Mouse (Mus musculus) hindbrain, embryonic 12.5 days (tissue): ENCODE results near the gene Olfr457. TPM values are rescaled to one million over a fixed set of nuclear protein-coding genes. Genes with fewer than 3 reads are reported as not detected.

Source experiments
- ATAC-seq: fragments of 200-750 bp; cut with Nextera tagmentation; 2 replicates; pipeline ENCODE4 v1.8.0; 2017; ENCODE audit warnings: moderate TSS enrichment; ENCODE audit not compliant: low FRiP score
- H3K27ac ChIP-seq: fragments of 300-500 bp; sonication (generic); 2 replicates; pipeline ENCODE4 v1.5.1; 2016; ENCODE audit warnings: mild to moderate bottlenecking
- H3K27me3 ChIP-seq: fragments of 300-500 bp; sonication (generic); 2 replicates; pipeline ENCODE4 v1.6.1; 2016; ENCODE audit warnings: mild to moderate bottlenecking
- H3K36me3 ChIP-seq: fragments of 300-500 bp; sonication (generic); 2 replicates; pipeline ENCODE4 v1.6.1; 2016; ENCODE audit warnings: mild to moderate bottlenecking
- H3K4me1 ChIP-seq: fragments of 300-500 bp; sonication (generic); 2 replicates; pipeline ENCODE4 v1.6.1; 2016
- H3K4me2 ChIP-seq: fragments of 300-500 bp; sonication (generic); replicated peaks from 2 replicates; pipeline ENCODE4 v1.6.1; 2016; ENCODE audit warnings: mild to moderate bottlenecking
- H3K4me3 ChIP-seq: fragments of 300-500 bp; sonication (generic); 2 replicates; pipeline ENCODE4 v1.5.1; 2016; ENCODE audit warnings: mild to moderate bottlenecking
- H3K9ac ChIP-seq: fragments of 300-500 bp; sonication (generic); 2 replicates; pipeline ENCODE4 v1.6.1; 2016; ENCODE audit warnings: mild to moderate bottlenecking, moderate library complexity
- H3K9me3 ChIP-seq: fragments of 300-500 bp; sonication (generic); replicated peaks from 2 replicates; pipeline ENCODE4 v1.6.1; 2016; ENCODE audit warnings: mild to moderate bottlenecking
- WGBS: fragments of 180-500 bp; shearing (Covaris S2); methylation state at CpG from one replicate; pipeline ENCODE4 v1.1.7; 2016; 5-methylcytosine and 5-hydroxymethylcytosine counted together
- polyA plus RNA-seq: library from polyadenylated mRNA; unstranded; fragments of >200 nt; fragmentation: Nextera tagmentation; extraction: Ambion mirVana; gene quantifications from 2 replicates; pipeline ENCODE4 v1.2.1, GENCODE M21; 2016

Gene Olfr457
- polyA plus RNA-seq, 1 experiment from 2014 or later = not detected

- 85% methylated on average over 6 of the region's 6 CpGs for WGBS
- Histone ChIP-seq H3K4me1 (no peaks in the 10 kb centered on the region), H3K9ac (no peak within 1 kb of the TSS), H3K27me3 (no peaks in the 10 kb centered on the region), H3K36me3 (no peaks in the 10 kb centered on the region), H3K4me3 (no peak within 1 kb of the TSS), H3K4me2 (no peak within 1 kb of the TSS), H3K27ac (no peak within 1 kb of the TSS), H3K9me3 (no peaks in the 10 kb centered on the region)
- no peak for ATAC-seq
These were observed 41.7 kb downstream of the Olfr457 start, which contains the start of gene Tas2r126 for GRCm38 (mm10) chr6:42434446-42434845. Gene Tas2r126 (plus strand): TSS chr6:42434535.

GRCm38 (mm10) chr6:42433554-42433953, 42.6 kb downstream of the Olfr457 start:
- Histone ChIP-seq H3K4me1 (no peaks in the 10 kb centered on the region), H3K4me2 (no peak overlapping the region), H3K4me3 (no peak overlapping the region), H3K9ac (no peak overlapping the region), H3K27me3 (no peaks in the 10 kb centered on the region), H3K9me3 (no peaks in the 10 kb centered on the region), H3K27ac (no peak overlapping the region), H3K36me3 (no peaks in the 10 kb centered on the region)
- WGBS = 68% methylated on average over 2 of the region's 2 CpGs
- ATAC-seq = no peak

GRCm38 (mm10) chr6:42426337-42426736, 49.8 kb downstream of the Olfr457 start:
- 90% methylated on average over 4 of the region's 4 CpGs for WGBS

GRCm38 (mm10) chr6:42424472-42424871, 51.7 kb downstream of the Olfr457 start:
- no peak for ATAC-seq
- no peak overlapping the region for H3K4me3 ChIP-seq
- H3K27me3 ChIP-seq = no peaks in the 10 kb centered on the region
- 92% methylated on average over 3 of the region's 3 CpGs for WGBS
- no peak overlapping the region for H3K4me2 ChIP-seq
- no peaks in the 10 kb centered on the region for H3K4me1 ChIP-seq
- no peak overlapping the region for H3K27ac ChIP-seq
- no peak overlapping the region for H3K9ac ChIP-seq
- H3K9me3 ChIP-seq = no peaks in the 10 kb centered on the region
- H3K36me3 ChIP-seq = no peaks in the 10 kb centered on the region

More at GRCm38 (mm10) chr6:42426337-42426736, 49.8 kb downstream of the Olfr457 start:
- Histone ChIP-seq H3K27ac (no peak overlapping the region), H3K9me3 (no peaks in the 10 kb centered on the region), H3K9ac (no peak overlapping the region), H3K4me2 (no peak overlapping the region), H3K4me3 (no peak overlapping the region), H3K4me1 (no peaks in the 10 kb centered on the region), H3K27me3 (no peaks in the 10 kb centered on the region), H3K36me3 (no peaks in the 10 kb centered on the region)
- no peak for ATAC-seq

- no peaks in the 10 kb centered on the region for H3K36me3 ChIP-seq
- no peak overlapping the region for H3K4me3 ChIP-seq
- no peak overlapping the region for H3K9ac ChIP-seq
- H3K27ac ChIP-seq = no peak overlapping the region
- no peak for ATAC-seq
- no peaks in the 10 kb centered on the region for H3K4me1 ChIP-seq
- H3K27me3 ChIP-seq = no peaks in the 10 kb centered on the region
- WGBS = 84% methylated on average over 2 of the region's 2 CpGs
- no peaks in the 10 kb centered on the region for H3K9me3 ChIP-seq
- H3K4me2 ChIP-seq = no peak overlapping the region
These were observed 54.7 kb downstream of the Olfr457 start for GRCm38 (mm10) chr6:42421439-42421838.

GRCm38 (mm10) chr6:42419443-42419842, 56.7 kb downstream of the Olfr457 start:
- Histone ChIP-seq H3K4me1 (no peaks in the 10 kb centered on the region), H3K9ac (no peak overlapping the region)

More at GRCm38 (mm10) chr6:42419443-42419842, 56.7 kb downstream of the Olfr457 start:
- H3K27ac ChIP-seq = no peak overlapping the region
- no peaks in the 10 kb centered on the region for H3K36me3 ChIP-seq
- no peak for ATAC-seq
- H3K4me2 ChIP-seq = no peak overlapping the region
- WGBS = 92% methylated on average over 2 of the region's 2 CpGs
- H3K9me3 ChIP-seq = no peaks in the 10 kb centered on the region
- no peaks in the 10 kb centered on the region for H3K27me3 ChIP-seq
- H3K4me3 ChIP-seq = no peak overlapping the region

Other genes starting within 250 kb of the Olfr457 start
- 16.2 and 18.8 TPM in 2 replicates for gene Gstk1, start 230.4 kb downstream of the Olfr457 start, polyA plus RNA-seq
- 0.81 and 1.4 TPM in 2 replicates for gene Tmem139, start 214.4 kb downstream of the Olfr457 start, polyA plus RNA-seq
- 61.4 and 63.5 TPM in 2 replicates for gene Casp2, start 211.3 kb downstream of the Olfr457 start, polyA plus RNA-seq
- 1.4 and 1.7 TPM in 2 replicates for gene Clcn1, start 189.7 kb downstream of the Olfr457 start, polyA plus RNA-seq
- gene Fam131b, start 151.7 kb downstream of the Olfr457 start, polyA plus RNA-seq = 4.3 and 4.9 TPM in 2 replicates
- 71.4 and 82.5 TPM in 2 replicates for gene Zyx, start 126.7 kb downstream of the Olfr457 start, polyA plus RNA-seq
- gene Epha1, start 103.1 kb downstream of the Olfr457 start, polyA plus RNA-seq = 1.9 and 2.4 TPM in 2 replicates
- not detected in 2 replicates for gene Tas2r143, start 76.1 kb downstream of the Olfr457 start, polyA plus RNA-seq
- gene Tas2r135, start 70.9 kb downstream of the Olfr457 start, polyA plus RNA-seq = not detected in 2 replicates
- gene Tas2r126, start 41.8 kb downstream of the Olfr457 start, polyA plus RNA-seq = not detected in 2 replicates
- not detected in 2 replicates for gene Olfr458, start 11.1 kb downstream of the Olfr457 start, polyA plus RNA-seq
- gene Olfr456, start 10.9 kb upstream of the Olfr457 start, polyA plus RNA-seq = not detected in 2 replicates
- gene Olfr455, start 71.3 kb upstream of the Olfr457 start, polyA plus RNA-seq = not detected in 2 replicates
- gene Tcaf3, start 121.4 kb upstream of the Olfr457 start, polyA plus RNA-seq = not detected in 2 replicates
- gene Tcaf2, start 168.9 kb upstream of the Olfr457 start, polyA plus RNA-seq = 3.8 and 4.5 TPM in 2 replicates
- 189 and 192 TPM in 2 replicates for gene Tcaf1, start 233.8 kb upstream of the Olfr457 start, polyA plus RNA-seq